Mouse (Mus musculus) hindbrain, embryonic 15.5 days (tissue): Measurements from ENCODE around the gene Tbxa2r. TPM values are rescaled to one million over a fixed set of nuclear protein-coding genes. Genes with fewer than 3 reads are reported as not detected.

Experiments
- ATAC-seq: fragments of 200-750 bp; cut with Nextera tagmentation; 2 replicates; pipeline ENCODE4 v1.8.0; 2017; ENCODE audit warnings: low read depth, moderate number of reproducible peaks, moderate TSS enrichment; ENCODE audit not compliant: low FRiP score
- H3K27ac ChIP-seq: fragments of 300-500 bp; sonication (generic); replicated peaks from 2 replicates; pipeline ENCODE4 v1.5.1; 2015; ENCODE audit warnings: mild to moderate bottlenecking, inconsistent platforms
- H3K27me3 ChIP-seq: fragments of 300-500 bp; sonication (generic); 2 replicates; pipeline ENCODE4 v1.6.1; 2015; ENCODE audit warnings: control low read depth, inconsistent platforms
- H3K36me3 ChIP-seq: fragments of 300-500 bp; sonication (generic); 2 replicates; pipeline ENCODE4 v1.6.1; 2015; ENCODE audit warnings: control low read depth, inconsistent platforms
- H3K4me1 ChIP-seq: fragments of 300-500 bp; sonication (generic); replicated peaks from 2 replicates; pipeline ENCODE4 v1.6.1; 2015; ENCODE audit warnings: control low read depth, inconsistent platforms
- H3K4me2 ChIP-seq: fragments of 300-500 bp; sonication (generic); 2 replicates; pipeline ENCODE4 v1.6.1; 2015; ENCODE audit warnings: moderate library complexity, mild to moderate bottlenecking, inconsistent platforms
- H3K4me3 ChIP-seq: fragments of 300-500 bp; sonication (generic); 2 replicates; pipeline ENCODE4 v1.5.1; 2015; ENCODE audit warnings: mild to moderate bottlenecking, inconsistent platforms
- H3K9ac ChIP-seq: fragments of 300-500 bp; sonication (generic); 2 replicates; pipeline ENCODE4 v1.6.1; 2015; ENCODE audit warnings: inconsistent platforms
- H3K9me3 ChIP-seq: fragments of 300-500 bp; sonication (generic); 2 replicates; pipeline ENCODE4 v1.6.1; 2016; ENCODE audit warnings: control low read depth, inconsistent platforms
- WGBS: fragments of 180-500 bp; shearing (Covaris S2); methylation state at CpG from one replicate; pipeline ENCODE4 v1.1.7; 2015; 5-methylcytosine and 5-hydroxymethylcytosine counted together
- polyA plus RNA-seq: library from polyadenylated mRNA; unstranded; fragments of >200 nt; fragmentation: Nextera tagmentation; extraction: Ambion mirVana; gene quantifications from 2 replicates; pipeline ENCODE4 v1.2.1, GENCODE M21; 2015

The Tbxa2r gene
- polyA plus RNA-seq, 1 experiment from 2014 or later: 5.2 TPM

DNA sequence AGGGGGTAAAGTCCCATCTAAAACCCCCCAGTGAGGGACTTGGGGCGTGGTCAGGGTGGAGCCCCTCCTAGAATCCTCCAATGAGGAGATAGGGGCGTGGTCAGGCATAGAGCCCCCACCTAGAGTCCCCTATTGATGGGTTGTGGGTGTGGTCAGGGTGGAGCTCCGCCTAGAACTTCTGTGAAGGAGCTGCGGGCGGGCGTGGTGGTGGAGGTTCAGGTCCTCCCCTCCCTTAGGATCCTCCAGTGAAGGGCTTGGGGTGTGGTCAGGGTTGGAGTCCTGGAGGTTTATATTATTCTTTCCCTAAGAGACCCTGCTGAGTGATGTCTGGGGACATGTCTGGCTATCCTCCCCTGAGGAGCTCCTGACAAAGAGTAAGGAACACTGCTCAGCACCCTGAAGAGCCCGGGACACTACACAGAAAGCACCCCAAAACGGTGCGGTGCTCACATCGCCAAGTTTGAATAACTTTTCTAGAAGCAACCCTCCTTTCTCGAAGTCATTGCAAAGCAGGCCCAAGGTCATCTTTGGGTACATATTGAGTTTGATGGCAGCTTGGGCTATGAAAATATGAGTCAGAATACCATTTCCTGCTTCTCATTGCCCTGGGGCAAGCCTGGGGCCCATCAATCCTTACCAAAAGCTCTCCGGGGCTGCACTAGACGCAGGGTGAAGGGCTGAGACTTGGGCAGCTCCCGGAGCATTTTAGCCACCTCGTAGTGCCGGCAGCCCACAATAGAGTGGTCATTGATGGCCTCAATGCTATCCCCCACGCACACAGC lies 12.2 kb downstream of the Tbxa2r start:
- Histone ChIP-seq H3K36me3 (no peaks in the 10 kb centered on the region), H3K27ac (no peak overlapping the region), H3K9ac (no peak overlapping the region), H3K4me2 (no peak overlapping the region), H3K4me1 (peaks cover 9% of the 10 kb centered on the region), H3K27me3 (peaks cover 50% of the 10 kb centered on the region), H3K4me3 (no peak overlapping the region), H3K9me3 (no peaks in the 10 kb centered on the region)
- ATAC-seq: no peak
- 27% methylated on average over 17 of the region's 17 CpGs for WGBS

DNA sequence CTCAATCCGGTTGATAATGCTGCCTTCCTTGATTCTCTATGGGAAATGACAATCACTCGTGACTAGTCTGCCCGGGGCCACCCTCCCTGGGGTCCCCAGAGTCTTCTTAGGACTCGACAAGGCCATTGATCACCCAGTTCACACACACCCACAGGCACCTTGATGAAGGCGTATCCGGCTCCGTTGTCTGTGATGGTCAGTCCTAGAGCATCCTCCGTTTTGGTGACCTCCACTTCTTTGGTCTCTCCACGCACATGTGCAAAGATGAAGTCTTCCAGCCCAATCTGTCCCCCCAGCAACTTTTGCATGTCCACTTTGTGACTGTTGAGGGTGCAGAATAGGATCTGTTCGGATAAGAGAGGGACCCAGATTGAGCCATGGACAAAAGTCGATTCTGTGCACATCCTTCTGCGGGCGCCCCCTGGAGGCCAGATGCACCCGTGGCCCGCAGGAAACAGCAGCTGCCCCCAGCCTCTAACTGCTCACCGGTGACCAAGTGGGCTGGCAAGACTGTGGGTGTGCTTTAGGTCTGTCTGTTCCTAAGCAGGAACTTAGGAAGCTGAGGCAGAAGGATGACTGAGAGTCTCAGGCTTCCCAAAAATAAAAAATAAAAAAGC lies 12.9 kb downstream of the Tbxa2r start:
- H3K4me3 ChIP-seq: no peak overlapping the region
- H3K9me3 ChIP-seq: no peaks in the 10 kb centered on the region
- no peak overlapping the region for H3K27ac ChIP-seq
- H3K4me2 ChIP-seq: no peak overlapping the region
- ATAC-seq: no peak
- H3K27me3 ChIP-seq: peaks cover 50% of the 10 kb centered on the region
- H3K4me1 ChIP-seq: peaks cover 11% of the 10 kb centered on the region
- no peaks in the 10 kb centered on the region for H3K36me3 ChIP-seq
- WGBS: 32% methylated on average over 16 of the region's 16 CpGs
- no peak overlapping the region for H3K9ac ChIP-seq

DNA sequence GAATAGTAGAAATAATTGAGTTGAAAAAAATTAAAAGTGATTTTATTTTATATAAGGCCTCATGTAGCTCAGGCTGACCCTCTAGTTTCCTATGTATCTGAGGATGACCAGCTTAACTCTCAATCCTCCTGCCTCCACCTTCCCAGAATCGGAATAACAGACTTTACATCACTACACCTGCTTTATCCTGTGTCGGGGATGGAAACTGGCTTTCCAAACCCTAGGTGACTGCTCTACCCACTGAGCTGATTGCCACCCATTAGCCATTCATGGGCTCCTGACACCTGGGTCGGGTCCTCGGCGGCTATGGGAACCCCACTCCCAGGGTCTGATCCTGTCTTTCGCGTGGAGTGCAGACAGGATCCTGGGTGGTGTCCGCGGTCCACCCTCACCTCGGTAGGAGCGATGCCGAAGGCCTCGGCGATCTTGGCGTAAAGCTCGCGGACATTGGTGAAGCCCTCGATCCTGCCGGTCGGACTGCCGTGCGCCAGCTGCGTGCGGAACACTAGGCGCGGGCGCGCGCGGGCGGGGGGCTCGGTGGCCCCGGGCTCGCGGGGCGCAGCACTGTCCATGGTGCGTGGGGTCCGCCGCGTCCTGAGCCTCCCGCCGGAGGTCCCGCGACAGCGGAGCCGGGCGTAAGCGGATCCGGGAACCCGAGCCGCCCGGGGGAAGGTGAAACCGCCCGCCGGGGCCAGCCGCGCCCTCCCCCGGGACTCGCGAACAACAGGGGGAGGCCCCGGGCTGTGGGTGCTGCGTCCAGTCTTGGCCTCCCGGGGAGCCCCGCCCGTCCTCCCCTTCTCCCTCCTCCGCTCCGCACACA lies 14.4 kb downstream of the Tbxa2r start, which contains the start of gene Gipc3:
TSS of gene Gipc3 (minus strand) at position 581 of the 820 bp plus-strand sequence.
- no peak for ATAC-seq
- H3K4me2 ChIP-seq: peak within 1 kb of the TSS; percentile 85
- H3K36me3 ChIP-seq: no peaks in the 10 kb centered on the region
- peak within 1 kb of the TSS; percentile 41 for H3K9ac ChIP-seq
- 7% methylated on average over 62 of the region's 67 CpGs for WGBS
- no peaks in the 10 kb centered on the region for H3K9me3 ChIP-seq
- peak within 1 kb of the TSS; percentile 38 for H3K4me3 ChIP-seq
- H3K27me3 ChIP-seq: peaks cover 48% of the 10 kb centered on the region
- H3K27ac ChIP-seq: no peak within 1 kb of the TSS
- H3K4me1 ChIP-seq: peaks cover 20% of the 10 kb centered on the region

DNA sequence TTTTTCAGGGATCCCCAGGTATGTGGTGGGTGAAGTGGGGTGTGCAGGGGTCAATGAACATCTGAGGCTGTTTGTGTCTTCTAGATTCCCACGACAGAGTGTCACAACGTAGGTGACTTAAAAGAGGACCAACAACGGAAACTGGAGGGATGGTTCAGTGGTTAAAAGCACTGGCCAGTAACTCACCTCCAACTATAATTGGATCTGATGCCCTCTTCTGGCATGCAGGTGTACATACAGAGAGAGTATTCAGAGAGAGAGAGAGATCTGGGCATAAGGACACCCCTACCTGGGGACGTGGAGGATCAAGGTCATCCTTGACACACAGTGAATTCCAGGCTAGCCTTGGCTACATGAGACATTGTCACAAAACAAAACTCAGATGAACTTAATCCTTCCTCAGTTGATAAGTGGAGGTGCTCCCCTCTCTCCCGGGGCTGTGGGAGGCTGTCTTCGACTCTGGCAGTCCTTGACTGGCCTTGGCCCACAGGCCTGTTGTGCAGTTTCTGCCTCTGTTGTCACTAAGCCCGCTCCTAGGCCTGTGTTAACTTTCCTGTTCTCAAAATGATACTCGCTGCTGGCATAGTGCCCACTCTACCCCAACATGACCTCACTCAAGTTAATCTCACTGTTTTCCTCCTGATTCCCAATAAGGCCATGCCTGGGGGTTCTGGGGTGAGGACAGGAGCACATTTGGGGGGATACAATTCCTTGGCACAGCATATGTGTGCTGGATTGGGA lies 16.1 kb downstream of the Tbxa2r start:
- Histone ChIP-seq H3K36me3 (no peaks in the 10 kb centered on the region), H3K4me3 (no peak overlapping the region), H3K9me3 (no peaks in the 10 kb centered on the region), H3K4me1 (peaks cover 29% of the 10 kb centered on the region), H3K4me2 (no peak overlapping the region), H3K27ac (no peak overlapping the region), H3K9ac (no peak overlapping the region), H3K27me3 (peaks cover 49% of the 10 kb centered on the region)
- WGBS: 59% methylated on average over 8 of the region's 8 CpGs
- no peak for ATAC-seq

DNA sequence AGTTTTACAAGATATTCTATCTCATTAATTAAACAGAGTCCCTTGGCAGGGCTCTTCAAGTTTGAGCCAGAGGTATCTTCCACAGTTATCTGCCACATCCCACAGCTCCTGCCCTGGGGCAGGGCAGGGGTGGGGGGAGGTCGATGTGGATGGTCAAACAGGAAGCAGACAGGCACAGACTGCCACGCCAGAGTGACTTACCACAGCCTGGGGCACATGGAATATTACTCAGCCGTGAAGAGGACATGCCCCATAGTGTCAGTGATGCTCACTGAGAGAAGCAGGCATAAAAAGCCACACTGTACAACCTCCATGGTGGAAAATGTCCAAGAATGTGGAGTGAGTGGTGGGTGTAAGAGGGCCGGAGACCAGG lies 16.6 kb downstream of the Tbxa2r start:
- Histone ChIP-seq H3K36me3 (no peaks in the 10 kb centered on the region), H3K9ac (no peak overlapping the region), H3K4me1 (peaks cover 35% of the 10 kb centered on the region), H3K4me3 (no peak overlapping the region), H3K27ac (no peak overlapping the region), H3K4me2 (no peak overlapping the region), H3K27me3 (peaks cover 49% of the 10 kb centered on the region), H3K9me3 (no peaks in the 10 kb centered on the region)
- no peak for ATAC-seq
- WGBS: 84% methylated on average over 4 of the region's 4 CpGs

DNA sequence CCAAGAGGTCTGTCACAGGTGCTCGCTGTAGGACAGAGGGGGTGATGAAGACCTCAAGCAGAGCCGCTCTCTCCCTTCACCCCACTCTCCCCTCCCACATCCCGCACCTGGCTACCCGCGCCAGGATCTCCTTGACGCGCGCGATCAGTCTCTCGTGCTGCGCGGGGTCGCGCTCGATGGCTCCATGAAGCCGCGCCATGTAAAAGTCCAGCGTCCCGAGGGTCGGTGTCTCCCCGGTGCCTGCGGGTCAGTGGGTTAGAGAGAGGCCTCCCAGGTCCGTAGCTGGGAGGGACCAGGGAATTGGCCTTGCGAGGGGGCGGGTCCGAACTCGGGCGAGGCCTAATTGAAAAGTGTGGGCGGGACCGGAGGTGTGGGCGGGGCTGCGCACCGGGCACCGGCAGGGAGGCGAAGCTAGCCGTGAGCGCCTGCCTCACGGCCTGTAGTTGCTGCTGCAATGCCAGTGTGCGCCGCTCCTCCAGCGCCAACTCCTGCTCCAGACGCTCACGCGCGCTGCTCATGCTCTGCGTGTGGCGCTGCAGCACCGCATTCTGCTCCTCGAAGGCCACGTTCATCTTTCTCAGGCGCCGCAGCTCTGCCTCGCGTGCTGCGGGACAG lies 18.0 kb downstream of the Tbxa2r start:
- 12% methylated on average over 53 of the region's 55 CpGs for WGBS
- peaks cover 41% of the 10 kb centered on the region for H3K4me1 ChIP-seq
- peak overlapping the region; percentile 33 for H3K4me3 ChIP-seq
- H3K27me3 ChIP-seq: peaks cover 42% of the 10 kb centered on the region
- no peaks in the 10 kb centered on the region for H3K9me3 ChIP-seq
- H3K9ac ChIP-seq: peak overlapping the region; percentile 45
- H3K4me2 ChIP-seq: peak overlapping the region; percentile 56
- H3K36me3 ChIP-seq: no peaks in the 10 kb centered on the region
- peak; percentile 13; the same call in 1 of the 2 replicates for ATAC-seq
- H3K27ac ChIP-seq: peak overlapping the region; percentile 54

DNA sequence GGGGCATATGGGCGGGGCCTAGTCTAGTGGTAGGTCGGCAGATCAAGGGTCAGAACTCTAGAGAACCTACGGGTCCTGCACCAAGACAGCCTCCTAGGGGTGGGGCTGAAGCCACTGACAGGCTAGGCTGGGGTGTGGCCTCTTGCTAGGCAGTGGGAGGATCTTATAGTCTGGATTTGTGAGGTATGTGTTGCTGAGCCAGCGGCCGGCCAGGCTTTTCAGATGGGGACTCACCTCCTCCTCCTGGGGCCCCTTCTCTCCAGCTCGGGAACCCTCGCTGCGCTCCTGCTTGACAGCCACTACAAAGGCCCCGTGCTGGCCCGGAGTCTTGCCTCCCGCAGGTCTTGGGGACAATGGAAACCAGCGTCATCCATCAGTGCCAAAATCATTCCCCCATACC lies 20.6 kb downstream of the Tbxa2r start:
- no peaks in the 10 kb centered on the region for H3K9me3 ChIP-seq
- 5% methylated on average over 12 of the region's 12 CpGs for WGBS
- no peak for ATAC-seq
- peak overlapping the region; percentile 62 for H3K4me3 ChIP-seq
- no peaks in the 10 kb centered on the region for H3K36me3 ChIP-seq
- peaks cover 18% of the 10 kb centered on the region for H3K27me3 ChIP-seq
- no peak overlapping the region for H3K9ac ChIP-seq
- peak overlapping the region; percentile 73 for H3K4me2 ChIP-seq
- peaks cover 33% of the 10 kb centered on the region for H3K4me1 ChIP-seq
- H3K27ac ChIP-seq: no peak overlapping the region

DNA sequence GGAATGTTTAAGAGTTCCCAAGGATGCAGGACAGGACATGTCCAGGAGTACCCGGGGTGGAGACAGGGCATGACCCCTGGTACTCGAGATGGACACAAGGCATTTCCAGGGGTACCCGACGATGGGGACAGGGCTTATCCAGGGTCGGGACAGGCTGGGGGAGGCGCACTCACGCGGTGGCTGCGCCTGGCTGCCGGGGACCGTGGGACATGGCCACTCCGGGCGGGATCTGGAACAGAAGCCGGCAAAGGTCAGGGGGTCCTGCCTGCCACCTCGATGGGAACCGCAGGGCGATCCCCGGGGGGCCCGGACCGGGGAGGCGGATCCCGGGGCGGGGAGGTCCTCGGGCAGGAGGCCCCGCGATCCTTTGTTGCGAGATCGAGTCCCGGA lies 21.4 kb downstream of the Tbxa2r start:
- peaks cover 10% of the 10 kb centered on the region for H3K27me3 ChIP-seq
- H3K4me2 ChIP-seq: peak overlapping the region; percentile 73
- no peaks in the 10 kb centered on the region for H3K9me3 ChIP-seq
- H3K9ac ChIP-seq: peak overlapping the region; percentile 54
- H3K36me3 ChIP-seq: no peaks in the 10 kb centered on the region
- 1% methylated on average over 29 of the region's 29 CpGs for WGBS
- H3K27ac ChIP-seq: 0 out of 2 replicates have a peak overlapping the region, but pooled peaks have one; percentile 16
- H3K4me1 ChIP-seq: peaks cover 33% of the 10 kb centered on the region
- peak; percentile 13; the same call in 1 of the 2 replicates for ATAC-seq
- H3K4me3 ChIP-seq: peak overlapping the region; percentile 62

DNA sequence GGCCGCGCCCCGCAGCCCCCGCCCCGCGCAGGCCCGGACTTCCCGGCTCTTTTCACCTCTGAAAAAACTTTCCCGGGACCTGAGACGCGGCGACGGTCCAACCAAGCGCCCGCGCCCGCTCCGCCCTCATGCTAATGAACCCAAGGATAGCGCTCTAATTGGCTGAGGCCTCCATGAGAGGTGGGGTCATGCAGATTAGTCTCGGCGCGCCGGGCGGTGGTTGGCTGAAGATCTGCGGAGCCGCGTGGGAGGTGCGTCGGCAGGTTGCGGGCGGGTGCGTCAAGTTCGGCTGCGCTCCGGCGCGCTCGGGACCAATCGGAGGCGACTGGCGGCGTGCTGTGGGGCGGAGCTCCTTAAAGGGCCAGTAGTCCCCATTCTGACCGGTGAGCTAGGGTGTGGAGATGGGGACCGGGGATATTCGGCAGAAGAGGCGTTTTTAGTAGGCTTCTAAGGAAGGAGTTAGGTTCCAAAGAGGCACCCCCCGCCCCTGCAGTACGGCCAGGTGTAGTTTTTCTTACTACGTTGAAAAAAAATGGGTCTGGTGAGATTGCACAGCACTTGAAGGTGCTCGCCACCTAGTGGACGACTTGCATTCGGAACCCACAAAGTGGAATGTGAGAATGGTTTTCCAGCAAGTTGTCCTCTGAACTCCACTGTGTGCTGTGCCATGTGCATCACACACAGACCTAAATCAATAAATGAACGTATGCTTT lies 22.0 kb downstream of the Tbxa2r start, which contains the start of gene Hmg20b:
TSS of gene Hmg20b (minus strand) at position 130 of the 713 bp plus-strand sequence.
- Histone ChIP-seq H3K9ac (peak within 1 kb of the TSS; percentile 54), H3K4me1 (peaks cover 33% of the 10 kb centered on the region), H3K4me3 (peak within 1 kb of the TSS; percentile 62), H3K4me2 (peak within 1 kb of the TSS; percentile 73), H3K27me3 (peaks cover 9% of the 10 kb centered on the region), H3K9me3 (no peaks in the 10 kb centered on the region), H3K36me3 (no peaks in the 10 kb centered on the region), H3K27ac (peak within 1 kb of the TSS; percentile 81)
- WGBS: under 1% methylated on average over 54 of the region's 54 CpGs
- peak; percentile 96 for ATAC-seq

DNA sequence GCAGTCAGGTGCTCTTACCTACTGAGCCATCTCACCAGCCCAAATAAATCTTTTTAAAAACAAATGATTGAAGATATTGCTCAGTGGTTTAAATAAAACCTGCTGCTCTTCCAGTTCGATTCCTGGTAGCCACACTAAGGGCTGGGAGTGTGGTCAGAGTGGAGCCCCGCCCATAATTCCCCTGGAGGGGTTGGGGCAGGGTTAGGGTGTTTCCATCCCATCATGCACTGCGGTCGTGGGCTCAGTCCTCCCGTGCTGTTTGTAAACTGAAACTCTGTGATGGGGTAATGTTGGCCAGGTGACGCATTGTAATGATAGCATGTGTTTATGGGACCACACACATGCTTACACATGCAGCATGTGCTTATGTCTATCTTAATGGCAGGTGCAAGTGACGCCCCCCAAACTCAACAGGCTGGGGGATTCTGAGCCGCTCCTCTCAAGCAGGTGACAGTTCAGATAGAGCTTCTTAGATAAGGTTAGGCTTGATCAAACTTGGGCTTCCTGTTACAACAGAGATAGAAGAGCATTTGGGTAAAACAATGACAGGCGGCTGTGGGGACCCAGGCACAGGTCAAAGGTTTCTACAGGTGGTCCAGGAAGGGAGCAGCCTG lies 23.3 kb downstream of the Tbxa2r start:
- H3K36me3 ChIP-seq: no peaks in the 10 kb centered on the region
- H3K9ac ChIP-seq: no peak overlapping the region
- H3K9me3 ChIP-seq: no peaks in the 10 kb centered on the region
- H3K27ac ChIP-seq: no peak overlapping the region
- H3K4me3 ChIP-seq: no peak overlapping the region
- peaks cover 30% of the 10 kb centered on the region for H3K4me1 ChIP-seq
- H3K27me3 ChIP-seq: peaks cover 9% of the 10 kb centered on the region; the same call in 1 of the 2 replicates
- H3K4me2 ChIP-seq: no peak overlapping the region
- ATAC-seq: no peak
- WGBS: 29% methylated on average over 9 of the region's 9 CpGs
